Mouse (Mus musculus) stomach, postnatal 0 days (tissue): Measurements from ENCODE around the gene B3galt1.

Experiments
- CTCF ChIP-seq: IDR thresholded peaks from 2 replicates; pipeline ENCODE4 v1.5.1; 2016; ENCODE audit warnings: antibody characterized with exemption, low read depth, mild to moderate bottlenecking, moderate library complexity
- EP300 ChIP-seq: optimal IDR thresholded peaks from 2 replicates; pipeline ENCODE3; 2016; ENCODE audit warnings: antibody characterized with exemption

GRCm38 (mm10) chr2:67960711-67961110 is 395.0 kb downstream of the B3galt1 start:
- no peak for TF ChIP-seq EP300
- no peak for TF ChIP-seq CTCF
